Mouse (Mus musculus): ENCODE data around the gene Pex13. TPM values are rescaled to one million over a fixed set of nuclear protein-coding genes. Genes with fewer than 3 reads are reported as not detected.
A peak's percentile ranks its signal among the peaks of the same experiment; 100 is the strongest.

The Pex13 gene
- polyA plus RNA-seq (2016; fragmentation: Nextera tagmentation; extraction: Ambion mirVana): 36.6 and 37.6 TPM in 2 replicates

GRCm38 (mm10) chr11:23665798-23666501 is at the start of gene Pex13:
TSS of gene Pex13 (minus strand) at chr11:23665959.
- Histone ChIP-seq H3K4me3 (peak within 1 kb of the TSS; percentile 80), H3K27ac (peak within 1 kb of the TSS; percentile 94), H3K27me3 (ENCODE audit: low read depth, poor library complexity, severe bottlenecking) (no peaks in the 10 kb centered on the region), H3K36me3 (peaks cover 10% of the 10 kb centered on the region), H3K9me3 (replicated peaks) (no peaks in the 10 kb centered on the region), H3K4me1 (peaks cover 17% of the 10 kb centered on the region)
- under 1% methylated on average over 49 of the region's 49 CpGs for WGBS
- DNase-seq (ENCODE audit: low spot score): peak; percentile 98

GRCm38 (mm10) chr11:23712299-23712698 is 46.5 kb upstream of the Pex13 start:
- no peak for DNase-seq (ENCODE audit: low spot score)
- Histone ChIP-seq H3K27ac (no peak overlapping the region), H3K27me3 (ENCODE audit: low read depth, poor library complexity, severe bottlenecking) (no peaks in the 10 kb centered on the region), H3K4me3 (no peak overlapping the region), H3K4me1 (no peaks in the 10 kb centered on the region), H3K9me3 (replicated peaks) (no peaks in the 10 kb centered on the region), H3K36me3 (peaks cover 94% of the 10 kb centered on the region)
- WGBS: 93% methylated on average over 3 of the region's 3 CpGs

DNA sequence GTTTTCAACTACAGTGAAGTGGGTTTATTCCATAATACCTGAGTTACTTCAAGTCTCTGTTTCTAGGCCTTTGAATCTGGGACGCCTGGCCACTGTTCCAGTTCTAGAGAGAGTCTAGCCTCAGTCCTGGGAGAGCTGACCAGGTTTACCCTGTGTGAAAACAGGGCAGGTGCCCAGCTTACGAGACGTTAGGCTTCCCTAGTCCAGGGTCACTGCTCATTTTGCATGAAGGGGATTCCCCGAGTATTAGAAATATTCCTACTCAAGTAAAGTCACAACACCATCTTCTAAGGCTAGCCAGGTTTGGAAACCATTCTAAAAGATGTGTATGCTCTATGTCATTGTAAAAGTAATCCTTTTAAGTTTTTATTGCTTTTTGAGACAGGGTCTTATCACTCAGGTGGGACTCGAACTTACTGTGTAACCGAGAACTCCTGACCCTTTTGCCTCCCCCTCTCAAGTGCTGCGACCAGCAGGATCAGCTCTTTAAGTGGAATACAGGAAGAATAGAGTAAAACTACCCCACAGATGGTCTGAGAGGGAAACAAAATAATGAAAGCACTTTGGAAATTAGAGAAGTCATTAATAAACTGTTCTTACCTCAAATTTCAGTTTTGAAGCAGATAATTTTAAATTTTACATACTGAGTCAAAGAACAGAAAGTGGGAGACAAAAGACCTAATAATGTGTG is 39.0 kb upstream of the Pex13 start:
- 93% methylated on average over 7 of the region's 7 CpGs for WGBS
- no peaks in the 10 kb centered on the region for H3K27me3 ChIP-seq (ENCODE audit: low read depth, poor library complexity, severe bottlenecking)
- no peak for DNase-seq (ENCODE audit: low spot score)
- no peaks in the 10 kb centered on the region for H3K9me3 ChIP-seq (replicated peaks)
- H3K4me1 ChIP-seq: no peaks in the 10 kb centered on the region
- H3K4me3 ChIP-seq: no peak overlapping the region
- H3K27ac ChIP-seq: no peak overlapping the region
- H3K36me3 ChIP-seq: peaks cover 63% of the 10 kb centered on the region

- Histone ChIP-seq H3K4me1 (no peaks in the 10 kb centered on the region), H3K9me3 (replicated peaks) (no peaks in the 10 kb centered on the region), H3K4me3 (no peak overlapping the region), H3K36me3 (peaks cover 40% of the 10 kb centered on the region), H3K27ac (no peak overlapping the region), H3K27me3 (ENCODE audit: low read depth, poor library complexity, severe bottlenecking) (no peaks in the 10 kb centered on the region)
- WGBS: 93% methylated on average over 3 of the region's 3 CpGs
- no peak for DNase-seq (ENCODE audit: low spot score)
Measured at GRCm38 (mm10) chr11:23701831-23702230, 36.1 kb upstream of the Pex13 start.

- WGBS: 75% methylated on average over 3 of the region's 3 CpGs
- Histone ChIP-seq H3K4me3 (no peak overlapping the region), H3K9me3 (replicated peaks) (no peaks in the 10 kb centered on the region), H3K27me3 (ENCODE audit: low read depth, poor library complexity, severe bottlenecking) (no peaks in the 10 kb centered on the region), H3K27ac (no peak overlapping the region), H3K4me1 (no peaks in the 10 kb centered on the region), H3K36me3 (peaks cover 40% of the 10 kb centered on the region)
- no peak for DNase-seq (ENCODE audit: low spot score)
Measured at GRCm38 (mm10) chr11:23699414-23700095, 33.8 kb upstream of the Pex13 start.

- no peaks in the 10 kb centered on the region for H3K9me3 ChIP-seq (replicated peaks)
- no peaks in the 10 kb centered on the region for H3K4me1 ChIP-seq
- H3K4me3 ChIP-seq: no peak overlapping the region
- H3K27me3 ChIP-seq (ENCODE audit: low read depth, poor library complexity, severe bottlenecking): no peaks in the 10 kb centered on the region
- WGBS: 91% methylated on average over 2 of the region's 2 CpGs
- peaks cover 38% of the 10 kb centered on the region for H3K36me3 ChIP-seq
- no peak for DNase-seq (ENCODE audit: low spot score)
- no peak overlapping the region for H3K27ac ChIP-seq
Measured at GRCm38 (mm10) chr11:23698526-23698925, 32.8 kb upstream of the Pex13 start.

GRCm38 (mm10) chr11:23695847-23696246 is 30.1 kb upstream of the Pex13 start:
- Histone ChIP-seq H3K4me1 (no peaks in the 10 kb centered on the region), H3K27me3 (ENCODE audit: low read depth, poor library complexity, severe bottlenecking) (no peaks in the 10 kb centered on the region), H3K36me3 (peaks cover 27% of the 10 kb centered on the region), H3K4me3 (no peak overlapping the region), H3K27ac (no peak overlapping the region), H3K9me3 (replicated peaks) (no peaks in the 10 kb centered on the region)
- no peak for DNase-seq (ENCODE audit: low spot score)

DNA sequence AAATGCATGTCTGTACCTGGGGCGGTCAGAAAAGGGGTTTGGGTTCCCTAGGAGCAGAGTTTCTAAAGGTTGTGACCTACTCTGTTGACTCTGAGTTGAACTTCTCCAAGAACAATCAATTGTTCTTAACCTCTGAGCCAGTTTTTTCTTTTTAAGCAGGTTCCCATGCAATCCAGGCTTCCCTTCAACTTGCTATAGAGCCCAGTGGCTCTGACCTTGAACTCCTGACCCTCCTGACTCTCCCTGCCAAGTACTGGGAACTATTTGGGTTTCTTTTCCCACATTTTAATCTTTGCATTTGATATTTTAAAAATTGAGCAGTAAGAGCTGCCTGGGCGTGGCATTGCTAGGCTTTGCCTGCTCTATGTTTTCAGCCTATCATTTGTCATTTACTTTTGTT is 27.5 kb upstream of the Pex13 start:
- no peak for DNase-seq (ENCODE audit: low spot score)
- Histone ChIP-seq H3K4me3 (no peak overlapping the region), H3K9me3 (replicated peaks) (no peaks in the 10 kb centered on the region), H3K27me3 (ENCODE audit: low read depth, poor library complexity, severe bottlenecking) (no peaks in the 10 kb centered on the region), H3K27ac (no peak overlapping the region), H3K36me3 (peaks cover 29% of the 10 kb centered on the region), H3K4me1 (no peaks in the 10 kb centered on the region)
- WGBS: 94% methylated on average over 2 of the region's 2 CpGs

DNA sequence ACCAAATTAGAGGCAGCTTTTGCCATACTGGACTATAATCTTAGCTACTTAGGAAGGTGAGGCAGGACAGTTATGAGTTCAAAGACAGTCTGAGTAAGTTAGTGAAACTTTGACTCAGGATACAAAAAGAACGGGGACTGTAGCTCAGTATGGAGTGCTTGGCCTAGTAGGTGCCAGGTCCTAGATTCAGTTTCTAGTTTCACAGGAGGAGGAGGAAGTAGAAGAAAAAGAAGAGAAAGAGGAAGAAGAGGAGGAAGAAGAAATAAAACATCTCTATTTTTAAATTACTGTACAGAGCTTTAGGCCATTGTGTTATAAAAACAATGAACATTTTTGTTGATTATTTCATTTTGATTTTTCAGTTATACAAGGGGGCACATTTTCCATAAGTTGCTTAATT is 22.3 kb upstream of the Pex13 start:
- no peaks in the 10 kb centered on the region for H3K27me3 ChIP-seq (ENCODE audit: low read depth, poor library complexity, severe bottlenecking)
- no peak overlapping the region for H3K4me3 ChIP-seq
- H3K36me3 ChIP-seq: peaks cover 45% of the 10 kb centered on the region
- 85% methylated on average over 1 of the region's 1 CpGs for WGBS
- DNase-seq (ENCODE audit: low spot score): no peak
- no peaks in the 10 kb centered on the region for H3K4me1 ChIP-seq
- H3K9me3 ChIP-seq (replicated peaks): no peaks in the 10 kb centered on the region
- no peak overlapping the region for H3K27ac ChIP-seq

- H3K36me3 ChIP-seq: peaks cover 59% of the 10 kb centered on the region
- DNase-seq (ENCODE audit: low spot score): no peak
- no peaks in the 10 kb centered on the region for H3K4me1 ChIP-seq
- H3K27me3 ChIP-seq (ENCODE audit: low read depth, poor library complexity, severe bottlenecking): no peaks in the 10 kb centered on the region
- no peaks in the 10 kb centered on the region for H3K9me3 ChIP-seq (replicated peaks)
- H3K27ac ChIP-seq: no peak overlapping the region
- H3K4me3 ChIP-seq: no peak overlapping the region
- WGBS: 88% methylated on average over 5 of the region's 5 CpGs
Measured at GRCm38 (mm10) chr11:23686671-23687070, 20.9 kb upstream of the Pex13 start.

- Histone ChIP-seq H3K36me3 (peaks cover 76% of the 10 kb centered on the region), H3K27ac (no peak overlapping the region), H3K27me3 (ENCODE audit: low read depth, poor library complexity, severe bottlenecking) (no peaks in the 10 kb centered on the region), H3K4me3 (no peak overlapping the region), H3K9me3 (replicated peaks) (no peaks in the 10 kb centered on the region), H3K4me1 (no peaks in the 10 kb centered on the region)
- WGBS: 94% methylated on average over 5 of the region's 5 CpGs
- DNase-seq (ENCODE audit: low spot score): no peak
Measured at GRCm38 (mm10) chr11:23682561-23682960, 16.8 kb upstream of the Pex13 start.

GRCm38 (mm10) chr11:23680435-23680950 is 14.7 kb upstream of the Pex13 start:
- H3K9me3 ChIP-seq (replicated peaks): no peaks in the 10 kb centered on the region
- H3K27ac ChIP-seq: no peak overlapping the region
- no peaks in the 10 kb centered on the region for H3K4me1 ChIP-seq
- H3K27me3 ChIP-seq (ENCODE audit: low read depth, poor library complexity, severe bottlenecking): no peaks in the 10 kb centered on the region
- H3K4me3 ChIP-seq: no peak overlapping the region
- peaks cover 84% of the 10 kb centered on the region for H3K36me3 ChIP-seq
- WGBS: 94% methylated on average over 6 of the region's 6 CpGs
- no peak for DNase-seq (ENCODE audit: low spot score)
